Mouse (Mus musculus) Muller cell, postnatal 12 days (primary cell): ENCODE data around the gene Tmem200b.

Experiments used
- DNase-seq: peaks from one replicate; pipeline ENCODE4 v3.0.0-alpha.2; 2015; ENCODE audit errors: inconsistent ontology term

Gene Tmem200b

DNA sequence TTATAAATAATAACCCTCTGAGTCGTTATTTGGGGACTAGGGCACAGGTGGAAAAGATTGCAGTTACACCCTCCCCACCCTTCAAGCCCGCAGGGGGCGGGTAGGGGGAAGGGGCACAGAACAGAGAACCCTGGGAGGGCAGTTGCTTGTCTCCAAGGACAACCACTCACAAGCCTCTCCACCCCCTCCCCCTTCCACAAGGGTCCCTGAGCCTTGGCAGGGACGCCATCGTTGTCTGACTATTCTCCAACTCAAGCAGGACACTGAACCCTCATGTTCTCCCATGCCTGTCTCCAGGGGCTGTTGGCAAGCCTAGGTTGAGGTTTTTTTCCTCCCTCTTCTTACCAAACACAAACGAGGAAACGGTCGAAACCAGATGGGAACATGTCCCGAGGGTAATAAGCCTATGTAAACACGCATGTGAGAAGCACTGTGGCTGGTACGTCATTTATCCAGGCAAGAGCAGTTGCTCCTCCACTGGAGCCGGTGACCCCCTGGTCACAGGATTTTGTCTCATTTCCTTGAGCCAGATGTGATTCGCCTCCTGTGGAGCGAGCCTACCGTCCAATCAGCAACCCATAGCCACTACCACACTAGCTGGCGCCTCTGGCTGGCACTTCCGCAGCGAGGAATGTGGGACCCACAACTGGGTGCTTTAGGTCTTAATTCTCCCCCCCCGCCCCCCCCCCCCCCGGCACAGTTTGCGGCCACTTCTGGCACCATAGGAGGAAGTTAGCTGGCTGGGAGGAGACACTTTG lies 11.2 kb upstream of the Tmem200b start:
- DNase-seq, result no peak

DNA sequence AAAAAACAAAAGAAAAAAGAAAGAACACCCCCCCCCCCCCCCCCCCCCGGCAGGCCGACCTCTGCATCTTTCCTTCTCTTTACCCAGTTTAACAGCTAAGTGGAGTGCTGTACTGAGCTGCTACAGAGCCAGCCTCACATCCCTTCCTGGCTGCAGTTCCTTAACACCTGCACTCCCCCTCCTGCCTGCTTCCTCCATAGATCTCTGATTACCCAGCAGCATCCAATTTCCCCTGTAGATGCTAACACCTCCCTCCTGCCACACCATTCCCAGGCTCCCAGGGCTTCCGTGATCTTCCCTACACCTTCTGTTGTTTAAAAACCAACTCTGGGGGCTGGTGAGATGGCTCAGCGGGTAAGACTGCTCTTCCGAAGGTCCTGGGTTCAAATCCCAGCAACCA lies 10.1 kb upstream of the Tmem200b start:
- DNase-seq, result no peak

DNA sequence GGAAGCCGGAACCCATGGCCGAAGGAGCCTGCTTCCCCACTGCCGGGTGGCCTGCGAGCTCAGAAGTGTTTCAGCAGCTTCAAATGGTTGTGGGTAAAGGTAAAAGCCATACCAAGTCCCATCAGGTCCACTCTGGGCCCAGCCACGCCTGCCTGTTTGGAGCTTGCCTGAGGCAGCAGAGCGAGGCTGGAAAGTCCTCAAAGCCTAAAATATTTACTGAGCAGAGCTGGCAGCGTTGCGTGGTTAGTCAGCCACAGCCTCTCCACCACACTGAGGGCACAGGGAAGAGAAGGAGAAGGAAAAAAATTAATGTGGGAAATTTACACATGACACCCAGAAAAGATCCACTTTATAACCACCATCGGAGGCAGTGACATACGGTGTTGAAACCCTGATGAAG lies 8.0 kb upstream of the Tmem200b start:
- DNase-seq, result no peak

DNA sequence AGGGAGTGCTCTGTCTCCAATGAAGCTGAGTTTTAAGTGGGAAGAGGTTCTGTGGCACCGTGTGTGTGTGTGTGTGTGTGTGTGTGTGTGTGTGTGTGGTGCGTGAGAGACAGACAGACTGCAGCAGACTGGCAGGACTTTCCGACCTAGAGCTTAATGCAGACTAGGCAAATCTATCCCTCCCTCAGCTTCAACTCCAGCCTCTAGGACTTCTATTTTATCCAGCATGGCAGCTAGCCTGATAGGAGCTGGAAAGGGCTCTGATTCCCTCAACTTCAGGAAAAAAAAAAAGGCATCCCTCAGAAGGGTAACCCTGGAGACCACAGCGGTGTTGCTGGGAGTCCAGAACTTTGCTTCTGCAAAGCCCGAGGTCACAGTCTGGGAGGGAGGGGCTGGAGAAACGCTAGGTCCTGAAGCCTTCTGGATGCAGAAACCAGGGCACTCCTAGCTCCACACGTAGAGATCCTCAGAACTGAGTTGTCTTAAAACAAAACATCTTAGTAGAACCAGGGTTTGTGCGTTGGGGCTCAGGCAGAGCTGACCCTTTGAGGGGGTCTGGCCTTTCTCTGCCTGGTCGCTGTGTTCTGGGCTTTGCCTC lies 7.4 kb upstream of the Tmem200b start:
- no peak for DNase-seq

DNA sequence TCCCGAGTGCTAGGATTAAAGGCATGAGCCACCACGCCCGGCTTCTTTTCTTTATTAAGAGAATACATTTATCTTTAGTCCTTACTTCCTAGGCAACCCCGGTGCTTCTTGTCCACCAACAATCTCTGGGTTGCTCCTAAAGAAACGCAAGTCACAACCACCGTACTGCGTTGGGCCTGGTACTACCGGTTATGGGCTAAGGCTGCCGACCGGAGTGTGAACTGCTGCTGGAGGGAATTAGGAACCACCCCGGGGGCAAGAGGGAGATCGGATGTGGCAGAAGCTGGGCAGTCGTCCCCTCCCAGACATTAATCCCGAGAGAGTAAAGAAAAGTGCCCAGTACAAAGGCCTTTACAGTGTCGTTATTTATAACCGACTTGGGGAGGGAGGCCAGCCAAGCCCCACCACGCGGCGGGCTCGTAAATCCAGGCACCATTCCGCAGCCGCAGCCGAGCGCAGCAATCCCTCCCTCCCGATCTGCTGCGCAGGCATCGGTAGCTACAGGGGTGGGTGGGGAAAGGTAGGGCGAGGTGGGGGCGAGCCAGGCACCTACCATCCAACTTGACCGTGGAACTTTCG lies 6.6 kb upstream of the Tmem200b start:
- DNase-seq, result peak; percentile 62

DNA sequence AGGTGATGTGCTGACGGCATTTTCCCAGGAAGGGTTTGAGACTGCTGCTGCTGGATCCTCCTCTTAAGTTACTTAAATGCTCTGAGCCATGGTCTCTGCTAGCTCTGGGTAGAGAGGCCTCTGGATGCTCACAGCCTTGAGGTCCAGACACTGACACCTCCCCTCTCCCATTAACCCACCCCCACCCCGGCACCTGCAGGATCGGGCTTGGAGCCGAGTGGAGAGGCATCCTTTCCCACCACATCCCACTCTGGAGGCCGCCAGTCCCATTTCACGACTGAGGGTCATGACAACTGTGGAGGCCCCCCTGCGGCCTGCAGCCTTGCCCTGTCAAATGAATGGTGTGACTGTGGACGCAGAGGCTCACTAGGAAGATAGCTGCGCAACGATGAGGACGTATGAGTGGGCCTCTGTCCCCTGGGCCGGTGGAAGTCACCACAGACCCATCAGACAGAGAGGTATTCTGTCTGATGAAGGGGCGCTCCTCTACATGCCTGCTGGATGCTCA lies 5.7 kb upstream of the Tmem200b start:
- DNase-seq, result no peak

DNA sequence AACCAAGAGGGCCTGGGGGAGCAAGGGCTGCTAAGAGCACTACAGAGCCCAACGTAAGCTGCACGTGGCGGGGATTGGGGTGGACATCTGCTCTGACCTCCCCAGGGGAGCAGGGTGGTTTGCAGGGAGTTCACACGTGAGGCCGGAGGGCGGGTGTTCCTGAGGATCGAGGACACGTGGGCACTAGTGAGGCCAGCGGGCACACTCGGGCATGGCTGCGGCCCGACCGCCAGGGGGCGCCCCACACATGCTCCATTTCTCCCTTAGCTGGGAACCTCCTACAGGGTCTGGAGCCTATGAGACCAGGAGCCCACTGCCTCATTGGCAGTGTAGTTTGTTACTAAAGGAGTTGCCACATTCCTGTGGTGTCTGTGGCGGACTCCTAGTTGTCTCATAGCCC lies 5.1 kb upstream of the Tmem200b start:
- DNase-seq, result peak; percentile 74

DNA sequence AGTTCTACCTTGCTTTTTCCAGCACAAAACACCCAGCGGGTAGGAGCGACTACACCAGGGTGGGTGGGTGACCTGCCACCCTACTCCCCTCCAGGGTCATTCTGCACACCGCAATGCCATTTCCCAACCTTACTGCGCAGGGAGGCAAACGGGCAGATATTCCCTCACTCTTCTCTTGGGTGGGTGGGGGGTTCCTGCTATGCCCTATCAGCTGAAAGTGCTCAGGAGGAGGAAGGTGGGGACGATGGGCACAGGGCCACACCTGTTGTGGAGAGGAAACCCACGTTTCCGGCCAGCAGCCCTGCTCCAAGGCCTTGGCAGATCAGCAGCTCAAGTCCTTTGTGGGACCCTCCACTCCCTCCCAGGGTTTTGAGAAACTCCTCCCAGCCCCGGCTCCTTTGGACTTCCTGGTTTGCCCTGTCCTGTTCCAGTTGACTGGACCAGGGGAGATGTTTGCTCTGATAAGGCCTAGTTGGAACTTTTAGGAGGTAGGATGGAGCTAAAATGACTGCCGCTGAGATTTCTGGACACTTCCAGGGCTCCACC lies 4.5 kb upstream of the Tmem200b start:
- no peak for DNase-seq

DNA sequence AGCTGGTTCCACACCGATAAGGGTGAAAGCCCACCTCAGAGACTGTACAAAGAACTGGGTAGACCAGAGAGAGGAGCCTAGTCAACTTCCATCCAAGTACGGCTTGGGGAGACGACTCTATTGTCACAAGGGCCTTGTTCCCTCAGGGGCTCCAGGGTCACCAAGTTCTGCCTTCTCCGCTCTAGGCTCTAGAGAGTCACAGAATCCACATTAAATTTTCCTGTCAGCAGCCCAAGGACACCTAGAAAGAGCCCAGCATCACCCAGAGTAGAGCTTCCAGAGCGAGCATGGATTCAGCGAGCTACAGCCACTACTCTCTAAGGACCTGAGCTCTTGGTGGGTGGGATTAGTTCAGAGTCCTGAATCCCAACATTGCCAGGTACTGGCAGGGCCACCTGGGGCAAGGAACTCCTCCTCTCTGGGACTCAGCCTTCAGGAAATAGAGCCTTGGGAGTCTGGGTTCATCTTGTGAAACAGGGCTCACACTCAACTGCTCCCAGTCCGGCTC lies 3.5 kb upstream of the Tmem200b start:
- DNase-seq, result no peak

DNA sequence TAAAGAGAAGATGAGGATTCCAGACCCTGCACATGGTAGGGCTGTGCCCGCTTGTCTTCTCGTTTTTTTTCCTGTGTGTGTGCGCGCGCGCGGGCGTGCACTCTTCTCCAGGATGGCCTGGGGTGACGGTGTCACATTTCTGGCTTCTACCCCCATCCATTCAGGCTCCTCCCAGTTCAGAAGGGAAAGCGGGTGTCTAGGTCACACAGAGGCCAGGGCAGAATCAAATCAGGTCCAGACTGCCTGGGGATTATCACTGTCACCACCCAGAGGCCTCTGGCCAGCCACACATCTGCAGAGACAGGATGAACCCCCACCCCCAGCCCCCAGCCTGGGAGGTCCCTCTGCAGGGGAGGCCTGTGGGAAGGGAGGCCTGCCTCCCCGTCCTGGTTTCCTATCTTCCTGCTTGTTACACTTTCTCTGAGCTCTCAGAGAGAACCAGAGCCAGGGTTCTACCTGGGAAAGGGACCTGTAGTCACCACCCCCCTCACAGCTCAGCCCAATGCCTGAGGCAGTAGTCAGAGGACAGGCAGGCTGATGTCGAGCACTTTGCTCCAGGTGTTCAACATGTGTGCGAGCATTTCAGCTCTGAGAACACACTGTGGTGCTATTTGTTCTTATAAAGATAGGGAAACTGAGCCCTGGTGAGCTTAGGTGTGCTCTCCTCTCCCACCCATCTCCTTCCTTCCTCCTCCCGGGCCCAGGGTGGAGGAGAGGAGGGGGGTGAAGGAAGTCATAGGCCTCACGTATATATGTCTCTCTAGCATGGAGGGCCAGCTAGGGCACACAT lies 2.7 kb upstream of the Tmem200b start:
- no peak for DNase-seq

DNA sequence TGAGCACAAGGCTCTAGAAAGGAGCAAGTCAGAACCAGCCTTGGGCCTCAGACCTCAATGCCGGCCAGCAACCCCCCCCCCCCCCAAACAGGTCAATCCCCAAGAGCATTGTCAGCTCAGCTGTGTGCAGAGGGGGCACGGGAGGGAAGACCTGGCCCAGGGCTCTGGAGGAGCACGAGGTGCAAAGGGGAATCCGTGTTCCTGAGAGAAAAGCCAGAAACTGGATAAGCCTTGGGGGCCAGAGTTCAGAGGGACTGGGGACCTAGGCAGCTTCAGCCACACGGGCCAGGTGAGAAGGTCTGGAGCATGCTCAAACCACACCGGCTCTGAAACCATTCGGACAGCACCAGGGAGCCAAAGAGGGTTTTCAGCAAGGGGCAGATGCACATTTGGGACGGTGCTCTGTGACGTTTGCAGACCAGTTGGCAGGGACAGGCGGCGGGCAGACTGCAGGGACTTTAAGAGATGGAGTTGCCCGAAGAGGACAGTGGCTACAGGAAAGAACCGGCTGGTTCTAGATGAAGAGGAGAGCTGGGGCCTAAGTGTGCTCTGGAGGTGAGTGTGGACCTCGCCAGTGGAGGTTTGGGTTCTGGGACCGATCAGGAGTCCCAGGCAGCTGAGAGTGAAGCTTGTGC lies 1.9 kb upstream of the Tmem200b start:
- DNase-seq, result no peak

DNA sequence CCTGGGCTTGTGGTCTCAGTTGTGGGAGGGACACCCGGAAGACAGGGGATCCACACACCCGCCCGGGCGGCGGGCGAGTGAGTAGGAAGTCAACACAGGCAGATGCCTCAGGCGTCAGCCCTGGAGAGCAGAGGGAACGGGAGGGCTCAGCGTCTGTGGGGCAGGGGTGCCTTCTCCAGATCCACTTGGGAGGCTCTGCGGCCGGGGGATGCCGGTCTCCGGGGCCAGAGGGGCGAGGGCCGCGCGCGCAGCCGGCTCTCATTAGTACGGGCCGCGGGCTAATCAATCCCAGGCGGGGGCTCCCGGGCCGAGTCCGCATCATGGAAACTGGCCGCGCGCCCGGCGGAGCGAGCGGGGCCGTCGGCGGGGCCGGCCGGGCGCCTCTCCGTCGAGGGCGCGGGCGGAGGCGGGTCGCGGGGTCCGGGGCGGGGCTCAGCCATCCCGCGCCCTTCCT lies 1.4 kb upstream of the Tmem200b start:
- peak; percentile 51 for DNase-seq

DNA sequence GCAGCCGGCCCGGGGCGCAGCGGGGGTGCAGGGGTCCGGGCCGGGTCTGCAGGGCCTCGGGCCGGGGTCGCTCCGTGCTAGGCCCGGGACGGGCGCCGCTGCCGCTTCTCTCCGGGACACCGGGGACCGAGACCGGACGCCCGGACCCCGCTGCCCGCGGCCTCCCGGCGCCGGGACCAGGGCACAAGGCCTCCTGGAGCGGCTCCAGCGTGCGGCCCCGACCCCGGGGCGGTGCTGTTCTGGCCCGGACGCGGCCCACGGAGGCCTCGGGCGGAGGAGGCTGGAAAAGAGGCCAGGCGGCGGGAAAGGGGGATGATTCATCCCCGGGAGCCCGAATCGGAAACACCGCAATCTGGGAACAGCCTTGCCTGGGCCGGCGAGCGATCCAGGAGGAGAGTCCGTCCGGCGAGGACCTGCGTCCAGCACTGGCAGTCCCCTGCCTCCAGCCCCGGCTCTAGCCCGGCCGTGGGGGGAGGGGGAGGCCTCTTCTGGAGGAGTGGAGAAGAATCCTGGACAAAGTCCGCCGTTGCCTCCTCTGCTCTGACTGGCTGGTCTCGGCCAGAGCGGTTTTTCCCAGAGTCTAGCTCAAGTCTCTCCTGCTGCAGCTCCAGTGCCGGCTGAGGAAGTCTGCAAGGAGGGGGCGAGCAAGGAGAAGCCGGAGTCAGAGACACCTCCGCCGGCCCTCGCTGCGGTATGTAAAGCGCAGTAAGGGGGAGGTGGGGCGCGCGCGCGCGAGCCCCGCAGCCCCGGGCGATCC lies 798 bp upstream of the Tmem200b start:
- DNase-seq, result peak; percentile 74

DNA sequence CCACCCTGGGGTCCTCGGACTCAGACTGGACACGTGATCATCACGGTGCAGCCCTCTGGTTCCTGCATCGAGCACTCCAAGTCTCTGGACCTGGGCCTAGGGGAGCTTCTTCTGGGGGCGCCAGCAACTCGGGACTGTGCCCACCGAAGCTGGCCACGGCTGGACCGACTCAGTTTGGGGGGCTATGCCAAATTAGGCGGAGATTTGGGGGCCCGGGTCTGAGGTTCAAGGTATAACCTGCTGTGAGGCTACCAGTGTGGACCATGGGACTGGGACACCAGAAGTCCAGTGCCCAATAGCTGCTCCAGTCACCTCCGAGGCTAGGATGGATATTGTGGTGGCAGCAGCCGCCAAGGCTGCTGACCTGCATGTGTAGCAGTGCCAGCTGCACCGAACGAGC lies 833 bp downstream of the Tmem200b start:
- DNase-seq, result no peak

DNA sequence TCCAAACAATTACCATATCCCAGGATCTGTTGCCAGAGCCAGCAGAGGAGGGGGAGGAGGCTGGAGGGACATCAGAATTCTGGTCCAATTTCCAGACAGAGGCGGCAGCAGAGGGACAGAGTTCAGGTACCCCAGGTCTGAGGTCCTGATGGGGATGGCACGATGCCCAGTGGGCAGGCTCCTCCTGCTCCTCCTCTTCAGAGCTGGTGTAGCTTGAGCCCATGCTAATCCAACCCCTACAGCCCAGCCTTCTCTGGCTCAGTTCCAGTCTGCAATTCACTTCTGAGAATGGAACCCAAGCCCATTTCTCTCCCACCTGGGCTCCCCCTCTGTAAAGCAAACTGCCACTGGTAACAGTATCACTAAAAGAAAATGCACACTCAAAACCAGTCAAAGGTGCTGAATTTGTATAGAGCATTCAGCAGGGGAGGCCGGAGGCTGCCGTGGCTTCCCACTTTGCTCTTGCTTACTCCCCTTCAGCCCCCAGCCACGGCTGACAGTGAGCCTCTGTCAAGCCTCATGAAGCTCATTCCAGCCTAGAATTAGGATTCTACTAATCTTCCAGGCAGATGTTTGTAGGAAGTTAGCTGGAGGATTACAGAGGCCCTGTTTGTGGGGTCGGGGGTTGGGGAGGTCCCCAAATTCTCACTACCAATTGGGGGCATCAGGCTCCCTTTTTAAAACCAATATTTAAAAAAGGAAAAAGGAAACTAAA lies 2.7 kb downstream of the Tmem200b start:
- DNase-seq, result no peak

DNA sequence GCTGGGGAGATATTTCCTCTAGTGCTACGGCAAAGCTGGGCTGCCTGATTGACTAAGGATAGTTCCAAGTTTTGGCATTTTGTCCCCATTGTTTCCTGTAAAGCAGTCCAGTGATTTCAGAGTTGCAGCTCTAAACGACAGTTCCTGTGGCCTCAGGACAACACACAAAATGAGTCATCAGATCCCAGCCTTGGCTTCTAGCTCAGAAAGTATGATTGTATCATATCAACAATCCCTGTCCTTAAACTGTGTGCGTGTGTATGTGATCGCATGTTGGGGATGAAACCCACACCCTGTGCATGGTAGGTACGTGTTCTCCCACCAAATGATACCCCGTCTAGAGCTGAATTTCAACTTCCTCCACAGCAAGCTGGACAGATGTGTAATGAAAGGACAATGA lies 7.6 kb downstream of the Tmem200b start:
- DNase-seq, result peak; percentile 59

DNA sequence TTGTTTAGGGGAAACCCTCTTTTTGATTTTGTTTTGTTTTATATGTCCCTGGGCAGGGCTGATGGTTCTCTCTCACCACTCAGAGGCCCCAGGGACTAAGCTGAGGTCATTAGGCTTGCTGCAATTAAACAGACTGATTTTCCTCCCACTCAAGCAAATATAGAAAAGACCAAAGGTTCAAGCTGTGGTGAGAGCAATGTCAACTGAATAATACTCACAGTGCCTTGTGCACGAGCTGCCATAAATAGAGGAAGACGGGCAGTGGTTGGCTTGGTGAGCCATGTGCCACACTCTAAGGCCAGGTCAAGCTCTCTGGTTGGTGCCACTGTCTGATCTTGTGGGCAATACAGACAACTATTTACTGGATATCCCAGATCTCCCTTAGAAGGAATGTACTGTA lies 17.9 kb downstream of the Tmem200b start:
- no peak for DNase-seq

DNA sequence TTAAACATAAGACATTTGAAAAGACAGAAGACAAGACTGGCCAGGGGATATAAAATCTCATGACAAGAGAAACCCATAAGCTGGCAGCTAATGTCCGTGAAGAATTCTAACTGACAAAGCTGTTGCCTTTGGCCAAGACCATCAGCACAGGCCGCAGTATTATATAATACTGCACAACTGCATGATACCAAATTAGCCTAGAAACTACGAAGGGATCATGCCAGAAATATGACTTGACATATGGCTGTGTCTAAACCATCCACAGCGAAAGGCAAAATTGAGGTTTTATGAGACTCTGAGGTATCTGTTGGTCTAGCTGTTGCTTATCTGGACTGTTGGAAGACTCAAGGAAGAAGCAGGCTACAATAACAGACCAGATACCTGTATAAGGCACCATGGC lies 19.3 kb downstream of the Tmem200b start:
- DNase-seq, result no peak

DNA sequence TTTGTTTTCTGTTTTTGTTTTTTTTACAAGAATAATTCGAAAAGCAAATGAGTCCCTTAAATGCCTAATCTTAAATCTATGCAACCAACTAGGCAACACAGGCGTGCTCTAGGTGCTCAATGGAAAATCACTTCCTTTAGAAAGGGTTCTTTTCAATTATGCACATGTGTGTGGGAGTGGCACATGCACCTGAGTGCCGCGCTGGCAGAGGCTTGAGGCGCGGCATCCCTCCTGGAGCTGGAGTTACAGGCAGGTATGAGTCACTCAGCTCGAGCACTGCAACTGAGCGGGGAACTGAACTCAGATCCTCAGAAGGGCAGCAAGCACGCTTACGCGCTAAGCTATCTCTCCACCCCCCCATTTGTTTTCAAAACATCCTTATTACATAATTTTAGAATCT lies 26.3 kb downstream of the Tmem200b start:
- no peak for DNase-seq

DNA sequence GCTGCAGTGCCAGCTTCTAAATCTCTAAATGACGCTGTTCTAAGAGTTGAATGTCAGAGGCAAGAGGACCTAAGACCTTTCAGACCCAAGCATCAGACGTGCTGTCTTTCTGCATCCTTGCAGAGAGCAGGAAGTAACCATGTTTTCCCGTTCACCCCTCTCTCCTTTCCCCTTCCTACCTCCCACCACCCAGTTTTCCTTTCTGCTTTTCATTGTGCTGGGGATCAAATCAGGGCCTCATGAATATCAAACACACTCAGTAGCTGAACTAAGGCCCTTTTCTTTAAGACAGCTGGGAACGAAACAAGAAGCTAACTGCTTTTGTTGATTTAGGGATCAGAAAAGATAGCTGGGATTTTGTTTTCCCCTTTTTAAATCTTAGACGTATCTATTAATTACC lies 28.3 kb downstream of the Tmem200b start:
- no peak for DNase-seq
